ENCODE assay signal across 8 mouse cellular contexts in the genomic region with DNA sequence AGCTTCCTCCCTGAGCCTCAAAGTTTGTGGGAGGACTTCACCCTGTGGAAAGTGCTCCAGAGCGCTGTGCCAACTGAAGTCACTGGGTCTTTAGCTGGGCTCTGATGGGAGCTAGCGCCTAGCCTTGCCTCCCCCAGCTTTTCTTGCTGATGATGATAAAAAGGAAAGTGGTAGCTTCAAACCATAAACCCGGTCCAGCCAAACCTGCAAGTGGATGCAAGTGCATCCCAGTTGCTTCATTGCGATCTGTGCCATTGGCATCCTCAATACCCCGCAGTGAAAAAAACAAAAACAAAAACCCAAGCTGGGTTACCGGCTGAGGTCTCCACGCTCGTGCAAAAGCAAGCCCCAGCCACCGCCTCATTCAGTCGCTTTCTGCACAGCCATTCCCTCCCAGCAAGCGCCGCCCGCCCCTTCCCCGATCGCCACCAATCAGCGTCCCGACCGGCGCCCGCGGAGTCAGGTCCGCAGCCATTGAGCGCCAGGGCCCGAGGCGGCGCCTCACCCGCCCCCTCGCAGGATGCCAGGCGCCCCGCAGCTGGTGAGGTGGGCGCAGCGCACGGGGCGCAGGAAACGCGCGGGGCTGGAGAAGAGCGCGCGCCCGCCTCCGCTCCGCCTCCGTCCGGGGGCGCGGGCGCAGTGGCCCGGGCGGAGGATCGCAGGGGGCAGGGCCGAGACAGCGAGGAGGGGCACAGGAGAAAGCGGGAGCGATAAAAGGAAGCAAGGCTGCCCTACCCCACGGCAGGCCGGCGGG. TPM values are rescaled to one million over a fixed set of nuclear protein-coding genes. Genes with fewer than 3 reads are reported as not detected.
DNase-seq lines count a peak whose midpoint lies in the region; ATAC-seq and TF ChIP-seq lines count a peak whose summit lies in the region.

A gene (plus strand): TSS at position 550 of the 754 bp plus-strand sequence.

- peaks cover 3% of the 10 kb centered on the region; the same call in 1 of the 2 replicates for H3K4me1 ChIP-seq in cortical plate, adult 2 months (ENCODE audit: control insufficient read depth, insufficient read depth, low read length)

- peak; percentile 88 for ATAC-seq in megakaryocyte, adult 5-6 weeks (ENCODE audit: poor library complexity, severe bottlenecking)

- peak; percentile 71 for DNase-seq in adipocyte (ENCODE audit: low spot score)
- peak; percentile 52 to 70 for DNase-seq in gastrocnemius, adult 8-10 months (ENCODE audit: low spot score in 2 of 2)
- peak; percentile 92 for DNase-seq in induced T-regulatory cell, adult 2 months (ENCODE audit: low read depth)
- DNase-seq in left cerebral cortex, adult 8-10 months (ENCODE audit: low spot score in 2 of 2): peak; percentile 73 to 88
- peak; percentile 95 for DNase-seq in right cerebral cortex, adult 18-20 months
- peak; percentile 78 for DNase-seq in urinary bladder, adult 2 months (ENCODE audit: low spot score)

- 0 out of 2 replicates have a peak, but pooled peaks have one; percentile 7 for TF ChIP-seq POLR2A in cortical plate, adult 2 months (IDR thresholded peaks at IDR 0.05; ENCODE audit: extremely low read depth, insufficient read depth, low read length)

- no peak for TF ChIP-seq CTCF in cortical plate, adult 2 months (IDR thresholded peaks at IDR 0.05; ENCODE audit: extremely low read depth, insufficient read depth, low read length)

- H3K27ac ChIP-seq in cortical plate, adult 2 months (ENCODE audit: insufficient read depth, low read length): peak within 1 kb of the TSS; percentile 96

- peak within 1 kb of the TSS; percentile 59 for H3K4me3 ChIP-seq in cortical plate, adult 2 months (ENCODE audit: insufficient read depth, low read length)

RNA-seq across cellular contexts. Expression of the gene that starts here (rescaled TPM):
- 17.2 and 18.0 TPM in 2 replicates for polyA plus RNA-seq in cortical plate, adult 2 months (2012; rRNA removed)
- under 1 TPM in 1 of 4 experiments, not detected in 3; 0.11 TPM for total RNA-seq in gastrocnemius, adult 8-10 months (2022)
- 10 to 100 TPM; 21.2 to 23.8 (median 22.2) TPM for total RNA-seq in left cerebral cortex, adult 8-10 months (2022)
- total RNA-seq in megakaryocyte, adult 5-6 weeks (2015): 1.8 and 2.6 TPM in 2 replicates
- total RNA-seq in megakaryocyte, adult 5-6 weeks (2017): 1.6 and 2.1 TPM in 2 replicates
- polyA plus RNA-seq in urinary bladder, adult 2 months (2012; rRNA removed): 0.63 and 0.67 TPM in 2 replicates

Comparison
In these comparisons a context has a peak if more than half of its experiments do, and no peak if none do; other contexts are left out.
1. Peak in every context shown above with its lines: DNase-seq, ATAC-seq, H3K4me3 ChIP-seq and H3K27ac ChIP-seq.
2. RNA of the gene that starts here (total RNA-seq): 21.2 to 23.8 TPM in left cerebral cortex, adult 8-10 months; 1.6 to 2.6 TPM in megakaryocyte, adult 5-6 weeks and 0.11 TPM in gastrocnemius, adult 8-10 months; every median in the first group is over 4 times any median in the second.
3. RNA of the gene that starts here (polyA plus RNA-seq): 17.2 to 18.0 TPM in cortical plate, adult 2 months; 0.63 to 0.67 TPM in urinary bladder, adult 2 months; every median in the first group is over 10 times any median in the second.
4. Peak in DNase-seq in gastrocnemius, adult 8-10 months; RNA of the gene not detected or under 1 TPM.
5. Peak in DNase-seq in urinary bladder, adult 2 months; RNA of the gene not detected or under 1 TPM.